Mouse (Mus musculus): ENCODE results near the gene Zfp112. TPM values are rescaled to one million over a fixed set of nuclear protein-coding genes. Genes with fewer than 3 reads are reported as not detected.

Gene Zfp112
- polyA plus RNA-seq, 1 experiment from 2014 or later, result 9.6 TPM

DNA sequence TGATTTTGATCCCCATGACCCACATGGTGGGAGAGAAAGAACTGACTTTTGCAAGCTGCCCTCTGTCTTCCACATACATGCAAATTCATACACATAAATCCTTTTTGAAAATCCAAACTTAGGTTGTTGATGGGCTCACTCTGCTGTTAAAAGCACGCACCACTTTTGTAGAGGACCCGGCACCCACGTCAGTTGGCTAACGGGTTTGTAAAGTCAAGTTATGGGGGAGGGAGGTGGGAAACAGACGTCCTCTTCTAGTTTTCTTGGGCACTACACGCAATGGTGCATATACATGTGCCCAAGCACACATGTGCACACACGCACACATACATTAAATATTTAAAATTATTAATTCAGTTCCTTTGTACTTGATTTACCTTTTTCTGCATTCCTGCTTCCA, 1.3 kb upstream of the Zfp112 start:
- Histone ChIP-seq H3K27me3 (replicated peaks; ENCODE audit: control insufficient read depth, insufficient read depth, low read length) (no peaks in the 10 kb centered on the region), H3K36me3 (ENCODE audit: control insufficient read depth, insufficient read depth, low read length) (peaks cover 30% of the 10 kb centered on the region), H3K9me3 (ENCODE audit: control insufficient read depth, low read length) (peaks cover 29% of the 10 kb centered on the region), H3K4me2 (ENCODE audit: low read length) (no peak overlapping the region), H3K4me1 (ENCODE audit: control insufficient read depth, insufficient read depth, low read depth, low read length) (peaks cover 4% of the 10 kb centered on the region), H3K27ac (ENCODE audit: low read depth, low read length) (no peak overlapping the region), H3K4me3 (ENCODE audit: low read length) (no peak overlapping the region), H3K9ac (ENCODE audit: low read depth, low read length) (no peak overlapping the region)
- ATAC-seq, result no peak
- WGBS, result 98% methylated on average over 7 of the region's 7 CpGs

DNA sequence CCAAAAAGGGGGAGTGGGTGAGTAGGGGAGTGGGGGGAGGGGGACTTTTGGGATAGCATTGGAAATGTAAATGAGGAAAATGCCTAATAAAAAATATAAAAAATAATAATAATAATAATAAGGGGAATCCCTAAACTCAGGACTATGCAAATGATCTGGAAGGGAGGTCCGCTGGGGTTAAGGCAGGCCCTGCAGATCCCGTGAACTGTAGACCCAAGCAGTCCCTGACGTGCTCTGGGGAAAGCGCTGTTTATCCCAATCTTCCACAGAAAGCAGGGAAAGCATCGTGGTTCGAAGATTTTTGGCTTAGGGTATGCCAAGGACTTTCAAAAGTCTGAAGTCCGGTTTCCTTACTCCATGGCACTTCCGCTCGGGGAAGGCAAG, 350 bp upstream of the Zfp112 start:
- peak overlapping the region; percentile 86 for H3K4me2 ChIP-seq (ENCODE audit: low read length)
- H3K4me3 ChIP-seq (ENCODE audit: low read length), result peak overlapping the region; percentile 73
- H3K4me1 ChIP-seq (ENCODE audit: control insufficient read depth, insufficient read depth, low read depth, low read length), result peaks cover 4% of the 10 kb centered on the region
- H3K9me3 ChIP-seq (ENCODE audit: control insufficient read depth, low read length), result peaks cover 19% of the 10 kb centered on the region
- H3K36me3 ChIP-seq (ENCODE audit: control insufficient read depth, insufficient read depth, low read length), result peaks cover 21% of the 10 kb centered on the region
- 0 out of 2 replicates have a peak overlapping the region, but pooled peaks have one; percentile 33 for H3K27ac ChIP-seq (ENCODE audit: low read depth, low read length)
- WGBS, result 4% methylated on average over 9 of the region's 9 CpGs
- H3K27me3 ChIP-seq (replicated peaks; ENCODE audit: control insufficient read depth, insufficient read depth, low read length), result no peaks in the 10 kb centered on the region
- H3K9ac ChIP-seq (ENCODE audit: low read depth, low read length), result peak overlapping the region; percentile 62
- peak; percentile 78 for ATAC-seq

DNA sequence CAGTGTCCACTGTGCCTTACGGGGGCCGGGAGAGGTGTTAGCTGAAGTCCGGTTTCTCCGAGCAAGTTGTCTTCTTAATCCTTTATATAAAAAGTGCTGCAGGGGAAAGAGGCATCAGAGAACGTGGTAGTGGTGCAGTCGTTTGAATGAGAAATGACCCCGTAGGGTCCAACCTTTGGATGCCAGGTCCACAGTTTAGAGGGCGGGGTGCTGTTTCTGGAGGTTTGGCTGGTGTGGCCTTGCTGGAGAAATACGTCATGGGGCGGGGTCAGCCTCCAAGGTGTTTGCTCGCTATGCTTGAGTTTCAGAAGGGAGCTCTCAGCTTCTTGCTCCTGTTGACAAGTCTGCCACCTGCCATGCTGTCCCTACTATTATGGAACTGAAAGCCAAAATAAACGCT, 887 bp downstream of the Zfp112 start:
- H3K4me3 ChIP-seq (ENCODE audit: low read length), result peak overlapping the region; percentile 73
- peak overlapping the region; percentile 61 for H3K27ac ChIP-seq (ENCODE audit: low read depth, low read length)
- H3K36me3 ChIP-seq (ENCODE audit: control insufficient read depth, insufficient read depth, low read length), result peaks cover 9% of the 10 kb centered on the region
- H3K9me3 ChIP-seq (ENCODE audit: control insufficient read depth, low read length), result peaks cover 9% of the 10 kb centered on the region
- ATAC-seq, result no peak; the same call in 1 of the 2 replicates
- H3K4me1 ChIP-seq (ENCODE audit: control insufficient read depth, insufficient read depth, low read depth, low read length), result peaks cover 4% of the 10 kb centered on the region
- peak overlapping the region; percentile 86 for H3K4me2 ChIP-seq (ENCODE audit: low read length)
- H3K9ac ChIP-seq (ENCODE audit: low read depth, low read length), result peak overlapping the region; percentile 85
- 11% methylated on average over 12 of the region's 12 CpGs for WGBS
- H3K27me3 ChIP-seq (replicated peaks; ENCODE audit: control insufficient read depth, insufficient read depth, low read length), result no peaks in the 10 kb centered on the region

DNA sequence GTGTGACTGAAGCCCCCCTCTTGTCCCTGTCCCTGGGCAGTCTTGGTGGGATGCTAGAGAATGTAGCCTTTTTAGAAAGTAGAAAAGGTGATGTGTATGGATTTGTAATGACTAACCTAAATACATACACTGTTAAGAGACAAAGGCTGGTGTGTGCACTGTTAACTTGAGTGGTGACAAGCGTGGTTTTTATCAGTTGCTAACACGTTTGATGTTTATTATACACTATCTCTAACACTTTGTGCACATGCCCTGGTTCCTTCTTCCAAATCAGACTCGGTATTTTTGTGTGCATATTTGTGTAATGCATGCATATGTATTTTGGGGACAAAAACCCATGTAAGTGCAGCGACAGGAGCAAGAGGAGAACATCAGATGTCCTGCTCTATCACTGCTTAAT, 4.5 kb downstream of the Zfp112 start:
- no peak for ATAC-seq
- no peaks in the 10 kb centered on the region for H3K36me3 ChIP-seq (ENCODE audit: control insufficient read depth, insufficient read depth, low read length)
- WGBS, result 85% methylated on average over 4 of the region's 4 CpGs

DNA sequence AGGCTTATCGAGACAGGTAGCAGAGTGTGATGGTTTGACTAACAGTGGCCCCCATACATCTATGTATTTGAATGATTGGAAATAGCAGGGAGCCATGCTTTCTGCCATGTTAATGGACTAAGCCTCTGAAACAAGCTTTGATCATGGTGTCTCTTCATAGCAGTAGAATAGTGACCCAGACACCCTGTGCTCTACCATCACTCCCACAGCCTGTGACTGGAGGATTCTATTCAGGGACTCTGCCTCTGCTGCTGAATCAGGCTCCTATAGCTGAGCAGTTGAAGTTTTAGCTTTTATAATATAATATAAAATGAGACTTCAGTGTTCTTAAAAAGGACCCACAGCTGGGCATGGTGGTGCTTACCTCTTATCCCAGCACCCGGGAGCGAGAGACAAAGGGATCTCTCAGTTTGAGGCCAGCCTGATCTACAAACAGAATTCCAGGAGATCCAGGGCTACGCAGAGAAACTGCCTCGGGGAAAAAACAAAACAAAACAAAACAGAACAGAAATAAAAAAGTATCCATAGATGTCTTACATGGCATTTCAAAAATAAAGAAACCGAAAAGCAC, 21.4 kb downstream of the Zfp112 start:
- peak overlapping the region; percentile 68 for H3K4me2 ChIP-seq (ENCODE audit: low read length)
- H3K4me3 ChIP-seq (ENCODE audit: low read length), result peak overlapping the region; percentile 55
- peak overlapping the region; percentile 68 for H3K9ac ChIP-seq (ENCODE audit: low read depth, low read length)
- peak overlapping the region; percentile 48 for H3K27ac ChIP-seq (ENCODE audit: low read depth, low read length)
- H3K36me3 ChIP-seq (ENCODE audit: control insufficient read depth, insufficient read depth, low read length), result peaks cover 19% of the 10 kb centered on the region
- H3K27me3 ChIP-seq (replicated peaks; ENCODE audit: control insufficient read depth, insufficient read depth, low read length), result no peaks in the 10 kb centered on the region
- WGBS, result 17% methylated on average over 6 of the region's 6 CpGs
- H3K4me1 ChIP-seq (ENCODE audit: control insufficient read depth, insufficient read depth, low read depth, low read length), result peaks cover 10% of the 10 kb centered on the region
- peak; percentile 74 for ATAC-seq
- no peaks in the 10 kb centered on the region for H3K9me3 ChIP-seq (ENCODE audit: control insufficient read depth, low read length)

More for the DNA sequence above, 4.5 kb downstream of the Zfp112 start:
- no peak overlapping the region for H3K4me2 ChIP-seq (ENCODE audit: low read length)
- no peaks in the 10 kb centered on the region for H3K9me3 ChIP-seq (ENCODE audit: control insufficient read depth, low read length)
- H3K4me1 ChIP-seq (ENCODE audit: control insufficient read depth, insufficient read depth, low read depth, low read length), result peaks cover 4% of the 10 kb centered on the region
- no peak overlapping the region for H3K9ac ChIP-seq (ENCODE audit: low read depth, low read length)
- no peak overlapping the region for H3K4me3 ChIP-seq (ENCODE audit: low read length)
- no peak overlapping the region for H3K27ac ChIP-seq (ENCODE audit: low read depth, low read length)
- H3K27me3 ChIP-seq (replicated peaks; ENCODE audit: control insufficient read depth, insufficient read depth, low read length), result no peaks in the 10 kb centered on the region

DNA sequence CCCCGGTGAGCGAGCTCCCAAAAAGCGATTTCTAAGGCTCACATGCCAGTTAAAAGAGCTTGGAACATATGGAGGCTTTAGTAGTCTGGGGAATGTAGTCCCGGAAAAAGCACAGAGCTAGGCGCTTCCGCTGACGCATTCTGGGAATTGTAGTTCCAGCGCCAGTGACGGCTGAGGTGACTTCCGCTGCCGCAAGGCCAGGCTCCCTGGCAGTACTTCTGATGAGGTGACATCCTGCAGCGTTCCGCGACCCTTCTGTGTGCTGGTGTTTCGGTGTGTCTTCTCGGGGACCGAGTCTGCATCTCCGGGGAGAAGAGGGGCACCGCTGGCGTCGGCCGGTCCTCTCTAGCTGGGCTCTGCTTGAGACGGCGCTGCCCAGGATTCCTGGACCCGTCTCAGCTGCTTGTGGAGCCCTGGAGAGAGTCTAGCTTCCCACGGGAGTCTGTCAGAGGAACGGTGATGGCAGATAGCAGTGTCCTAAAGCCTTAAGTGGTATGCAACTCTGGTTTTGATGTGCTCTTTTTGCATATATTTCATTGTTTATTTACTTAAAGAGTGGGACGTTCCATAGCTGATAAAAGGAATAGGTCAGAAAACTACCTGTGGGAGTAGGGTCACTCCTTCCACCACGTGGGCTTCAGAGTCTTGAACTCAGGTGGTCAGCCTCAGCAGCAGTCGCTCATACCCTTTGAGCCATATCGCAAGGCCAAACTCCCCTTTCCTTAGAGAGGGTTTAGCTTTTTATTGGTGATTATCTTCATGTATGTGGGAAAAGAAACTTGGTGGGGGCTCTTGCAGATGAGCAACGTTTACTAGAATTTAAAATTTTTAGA, 22.1 kb downstream of the Zfp112 start, which contains the start of gene Zfp235:
TSS of gene Zfp235 (plus strand) at position 174 of the 833 bp plus-strand sequence.
- peak within 1 kb of the TSS; percentile 55 for H3K4me3 ChIP-seq (ENCODE audit: low read length)
- H3K9me3 ChIP-seq (ENCODE audit: control insufficient read depth, low read length), result no peaks in the 10 kb centered on the region
- ATAC-seq, result peak; percentile 97
- H3K9ac ChIP-seq (ENCODE audit: low read depth, low read length), result peak within 1 kb of the TSS; percentile 68
- H3K27me3 ChIP-seq (replicated peaks; ENCODE audit: control insufficient read depth, insufficient read depth, low read length), result no peaks in the 10 kb centered on the region
- WGBS, result 4% methylated on average over 32 of the region's 32 CpGs
- peaks cover 10% of the 10 kb centered on the region for H3K4me1 ChIP-seq (ENCODE audit: control insufficient read depth, insufficient read depth, low read depth, low read length)
- H3K4me2 ChIP-seq (ENCODE audit: low read length), result peak within 1 kb of the TSS; percentile 88
- H3K36me3 ChIP-seq (ENCODE audit: control insufficient read depth, insufficient read depth, low read length), result peaks cover 26% of the 10 kb centered on the region
- peak within 1 kb of the TSS; percentile 57 for H3K27ac ChIP-seq (ENCODE audit: low read depth, low read length)

DNA sequence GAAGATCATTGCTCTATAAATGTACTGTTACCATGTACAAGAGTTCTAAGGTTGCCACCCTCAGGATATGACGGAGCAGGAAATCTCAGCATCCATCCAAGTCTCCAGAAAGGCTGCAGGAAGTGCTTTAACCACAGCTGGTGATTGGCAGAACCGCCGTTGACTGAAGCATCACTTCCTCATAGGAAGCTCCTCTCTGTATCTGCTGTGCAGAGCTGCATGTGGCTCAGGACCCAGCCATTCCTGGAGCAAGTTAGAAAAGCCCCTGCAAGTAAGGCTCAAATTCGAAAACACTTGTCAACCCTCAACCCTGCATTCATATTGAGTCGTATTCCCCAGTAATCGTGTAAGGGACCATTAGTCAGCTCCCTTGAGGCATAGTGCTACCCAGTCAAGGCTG, 30.5 kb downstream of the Zfp112 start:
- WGBS, result 92% methylated on average over 6 of the region's 6 CpGs
- Histone ChIP-seq H3K9ac (ENCODE audit: low read depth, low read length) (no peak overlapping the region), H3K9me3 (ENCODE audit: control insufficient read depth, low read length) (peaks cover 7% of the 10 kb centered on the region; the same call in 1 of the 2 replicates), H3K4me1 (ENCODE audit: control insufficient read depth, insufficient read depth, low read depth, low read length) (no peaks in the 10 kb centered on the region), H3K4me2 (ENCODE audit: low read length) (no peak overlapping the region), H3K36me3 (ENCODE audit: control insufficient read depth, insufficient read depth, low read length) (peaks cover 45% of the 10 kb centered on the region), H3K4me3 (ENCODE audit: low read length) (no peak overlapping the region), H3K27me3 (replicated peaks; ENCODE audit: control insufficient read depth, insufficient read depth, low read length) (no peaks in the 10 kb centered on the region), H3K27ac (ENCODE audit: low read depth, low read length) (no peak overlapping the region)
- no peak for ATAC-seq

DNA sequence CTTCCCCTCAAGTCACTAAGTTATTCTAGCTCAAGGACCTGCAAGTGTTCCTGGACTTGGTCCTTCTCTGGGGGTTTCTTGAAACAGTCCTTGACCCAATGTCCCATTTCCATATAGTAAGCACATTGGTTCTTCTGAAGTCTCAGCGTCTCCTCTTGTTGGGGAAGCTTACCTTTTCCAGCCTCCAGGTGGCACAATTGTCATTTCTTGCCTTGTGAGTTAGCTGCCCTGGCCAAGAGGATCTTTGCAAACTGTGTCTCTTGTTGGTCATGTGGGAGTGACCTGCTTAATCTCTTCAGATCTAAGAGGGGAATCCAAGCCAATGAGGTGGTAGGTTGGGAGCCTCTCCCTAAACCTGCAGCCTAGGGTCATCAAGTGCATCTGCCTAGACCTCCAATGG, 41.2 kb downstream of the Zfp112 start:
- Histone ChIP-seq H3K4me3 (ENCODE audit: low read length) (no peak overlapping the region), H3K4me2 (ENCODE audit: low read length) (no peak overlapping the region), H3K9me3 (ENCODE audit: control insufficient read depth, low read length) (peaks cover under 1% of the 10 kb centered on the region; the same call in 1 of the 2 replicates), H3K9ac (ENCODE audit: low read depth, low read length) (no peak overlapping the region), H3K4me1 (ENCODE audit: control insufficient read depth, insufficient read depth, low read depth, low read length) (no peaks in the 10 kb centered on the region), H3K36me3 (ENCODE audit: control insufficient read depth, insufficient read depth, low read length) (no peaks in the 10 kb centered on the region), H3K27ac (ENCODE audit: low read depth, low read length) (no peak overlapping the region), H3K27me3 (replicated peaks; ENCODE audit: control insufficient read depth, insufficient read depth, low read length) (no peaks in the 10 kb centered on the region)
- no peak for ATAC-seq
- WGBS, result 24% methylated on average over 1 of the region's 1 CpGs

DNA sequence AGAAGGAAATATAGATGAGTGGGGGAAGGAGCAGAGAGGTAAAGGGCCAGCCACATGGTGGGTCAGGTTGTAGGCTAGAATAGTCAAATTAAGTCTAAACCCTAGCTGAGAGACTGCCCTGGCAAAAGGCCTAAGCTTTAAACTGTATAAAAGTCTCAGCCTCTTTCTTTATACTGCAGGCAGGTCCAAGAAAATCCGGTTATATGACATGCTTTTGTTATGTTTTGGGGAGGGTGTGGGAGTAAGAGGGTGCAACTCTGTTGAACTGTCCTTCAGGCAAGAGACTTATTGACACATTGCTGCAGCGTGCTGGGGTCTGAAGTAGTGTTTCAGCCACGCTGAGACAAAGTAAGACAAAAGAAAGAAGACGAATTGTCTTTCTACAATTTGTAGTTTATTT, 60.1 kb downstream of the Zfp112 start:
- Histone ChIP-seq H3K4me3 (ENCODE audit: low read length) (no peak overlapping the region), H3K4me1 (ENCODE audit: control insufficient read depth, insufficient read depth, low read depth, low read length) (no peaks in the 10 kb centered on the region; the same call in 1 of the 2 replicates), H3K27ac (ENCODE audit: low read depth, low read length) (no peak overlapping the region), H3K27me3 (replicated peaks; ENCODE audit: control insufficient read depth, insufficient read depth, low read length) (no peaks in the 10 kb centered on the region), H3K4me2 (ENCODE audit: low read length) (no peak overlapping the region), H3K9ac (ENCODE audit: low read depth, low read length) (no peak overlapping the region), H3K36me3 (ENCODE audit: control insufficient read depth, insufficient read depth, low read length) (no peaks in the 10 kb centered on the region), H3K9me3 (ENCODE audit: control insufficient read depth, low read length) (no peaks in the 10 kb centered on the region)
- 74% methylated on average over 4 of the region's 4 CpGs for WGBS
- no peak for ATAC-seq
